Mouse (Mus musculus): ENCODE measurements around the gene Noc4l.

Gene Noc4l

GRCm38 (mm10) chr5:110608941-110609340 is 44.3 kb downstream of the Noc4l start:
- DNase-seq: no peak

DNA sequence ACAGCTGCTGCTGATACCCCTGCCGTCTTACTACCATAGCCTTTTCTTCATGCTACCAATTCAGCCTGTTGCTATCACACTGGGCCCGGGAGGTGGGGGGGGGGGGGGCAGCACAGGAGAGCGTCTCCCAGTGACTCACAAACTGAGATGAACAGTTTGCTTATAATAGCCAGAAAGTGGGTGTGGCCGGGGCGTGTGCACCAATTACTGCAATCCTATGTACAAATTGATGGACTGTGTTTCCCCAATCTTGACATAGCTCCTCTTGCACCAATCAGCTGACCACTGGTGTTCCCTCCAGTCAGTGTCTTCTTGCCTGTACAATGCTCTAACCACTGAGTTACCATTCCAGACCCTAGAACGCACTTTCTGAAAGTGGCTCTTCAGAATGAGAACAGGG is 44.9 kb downstream of the Noc4l start:
- no peak for DNase-seq

DNA sequence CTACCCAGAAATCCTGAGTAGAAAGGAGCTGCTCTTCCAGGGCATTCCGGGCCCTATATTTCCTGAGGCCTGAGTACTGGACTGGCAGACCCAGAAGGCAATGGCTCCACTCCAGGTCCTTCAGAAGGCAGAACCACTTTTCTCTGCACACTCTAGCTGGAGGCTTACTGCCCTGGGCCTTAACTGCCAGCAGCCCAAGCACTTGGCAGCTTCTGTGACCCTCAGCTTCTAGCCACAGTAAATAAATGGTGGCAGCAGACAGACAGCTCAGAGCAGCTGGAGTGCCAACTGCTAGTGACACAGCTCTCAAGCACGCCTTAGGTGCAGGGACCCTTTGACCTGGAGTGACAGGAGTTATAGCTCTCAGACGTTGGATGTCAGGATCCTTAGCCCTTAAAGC is 45.5 kb downstream of the Noc4l start:
- DNase-seq: no peak

DNA sequence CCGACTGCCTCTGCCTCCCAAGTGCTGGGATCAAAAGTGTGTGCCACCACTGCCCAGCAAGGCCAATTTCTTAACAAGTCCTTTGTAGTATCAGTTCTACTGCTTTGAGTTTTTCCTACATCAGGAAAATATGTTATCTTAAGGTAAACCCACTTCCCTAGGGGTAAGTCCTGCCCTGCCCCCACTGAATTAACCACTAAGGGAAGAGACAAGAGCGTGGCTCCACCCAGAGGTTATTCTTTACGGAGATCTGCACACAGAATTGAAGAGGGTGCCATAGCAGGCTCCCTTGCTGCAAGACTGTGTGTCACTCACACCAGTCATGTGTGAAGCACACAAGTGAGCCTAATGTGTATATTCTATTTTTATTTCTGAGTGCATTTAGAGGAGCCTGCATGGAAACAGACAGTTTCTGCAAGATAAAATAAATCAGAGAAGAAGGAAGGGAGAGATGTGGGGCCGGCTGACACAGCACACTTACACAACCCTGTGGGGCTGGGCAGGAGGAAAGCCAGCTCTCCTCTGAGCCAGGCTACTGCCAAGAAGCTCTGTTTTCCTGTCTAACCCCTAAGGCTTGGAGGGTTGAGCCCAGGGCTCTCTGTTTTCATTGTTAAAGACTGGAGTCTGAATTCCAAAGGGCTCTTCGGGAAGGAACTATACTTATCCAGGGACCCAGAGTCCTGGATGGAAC is 47.5 kb downstream of the Noc4l start:
- no peak for DNase-seq

DNA sequence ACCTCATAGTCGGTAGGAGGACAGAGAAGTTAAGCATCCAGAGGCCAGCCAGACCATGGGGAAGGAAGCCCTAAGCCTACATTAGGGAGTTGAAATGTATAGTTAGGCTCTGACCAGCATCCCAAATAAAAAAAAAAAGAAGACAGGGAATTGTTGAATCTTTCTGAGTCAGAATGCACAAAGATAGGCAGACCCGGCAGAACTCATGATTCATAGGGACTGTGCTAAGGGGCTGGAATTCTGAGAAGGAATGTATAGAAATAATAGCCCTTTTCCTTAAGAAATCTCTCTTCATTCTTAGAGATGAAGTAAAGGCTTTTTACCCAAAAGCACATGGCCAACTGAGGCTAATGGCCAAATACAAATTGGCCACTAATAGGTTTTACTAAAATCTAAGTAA is 48.9 kb downstream of the Noc4l start:
- no peak for DNase-seq

- DNase-seq: no peak
Observed at GRCm38 (mm10) chr5:110603016-110603685, 50.1 kb downstream of the Noc4l start.

Measured in thymus, postnatal 36 days (tissue).